Mouse (Mus musculus) cortical plate, adult 2 months (tissue): ENCODE results near the gene Chrne. TPM values are rescaled to one million over a fixed set of nuclear protein-coding genes. Genes with fewer than 3 reads are reported as not detected.
A peak's percentile ranks its signal among the peaks of the same experiment; 100 is the strongest.

Experiments
- H3K27ac ChIP-seq: fragments of 200-500 bp; 2 replicates; pipeline ENCODE4 v1.5.1; 2012; ENCODE audit warnings: low read length, control low read depth, inconsistent platforms; ENCODE audit not compliant: insufficient read depth
- H3K4me1 ChIP-seq: fragments of 200-500 bp; 2 replicates; pipeline ENCODE4 v1.6.1; 2011; ENCODE audit warnings: low read length; ENCODE audit not compliant: control insufficient read depth, insufficient read depth
- H3K4me3 ChIP-seq: fragments of 200-500 bp; 2 replicates; pipeline ENCODE4 v1.5.1; 2011; ENCODE audit warnings: mild to moderate bottlenecking, low read length, control low read depth; ENCODE audit not compliant: insufficient read depth
- CTCF ChIP-seq: fragments of 200-500 bp; IDR thresholded peaks from 2 replicates; pipeline ENCODE4 v1.5.1; 2011; ENCODE audit warnings: mild to moderate bottlenecking, control low read depth, low read length; ENCODE audit not compliant: insufficient read depth; ENCODE audit errors: extremely low read depth
- POLR2A ChIP-seq: fragments of 200-500 bp; IDR thresholded peaks from 2 replicates; pipeline ENCODE4 v1.6.1; 2011; ENCODE audit warnings: mild to moderate bottlenecking, low read length, control low read depth; ENCODE audit not compliant: insufficient read depth; ENCODE audit errors: extremely low read depth
- polyA plus RNA-seq: library from polyadenylated mRNA; depleted of rRNA; stranded (reverse); fragments of >200 nt; gene quantifications from 2 replicates; pipeline ENCODE4 v1.2.3, GENCODE M21; 2012

Gene Chrne
- polyA plus RNA-seq, 1 experiment: 0.27 TPM

DNA sequence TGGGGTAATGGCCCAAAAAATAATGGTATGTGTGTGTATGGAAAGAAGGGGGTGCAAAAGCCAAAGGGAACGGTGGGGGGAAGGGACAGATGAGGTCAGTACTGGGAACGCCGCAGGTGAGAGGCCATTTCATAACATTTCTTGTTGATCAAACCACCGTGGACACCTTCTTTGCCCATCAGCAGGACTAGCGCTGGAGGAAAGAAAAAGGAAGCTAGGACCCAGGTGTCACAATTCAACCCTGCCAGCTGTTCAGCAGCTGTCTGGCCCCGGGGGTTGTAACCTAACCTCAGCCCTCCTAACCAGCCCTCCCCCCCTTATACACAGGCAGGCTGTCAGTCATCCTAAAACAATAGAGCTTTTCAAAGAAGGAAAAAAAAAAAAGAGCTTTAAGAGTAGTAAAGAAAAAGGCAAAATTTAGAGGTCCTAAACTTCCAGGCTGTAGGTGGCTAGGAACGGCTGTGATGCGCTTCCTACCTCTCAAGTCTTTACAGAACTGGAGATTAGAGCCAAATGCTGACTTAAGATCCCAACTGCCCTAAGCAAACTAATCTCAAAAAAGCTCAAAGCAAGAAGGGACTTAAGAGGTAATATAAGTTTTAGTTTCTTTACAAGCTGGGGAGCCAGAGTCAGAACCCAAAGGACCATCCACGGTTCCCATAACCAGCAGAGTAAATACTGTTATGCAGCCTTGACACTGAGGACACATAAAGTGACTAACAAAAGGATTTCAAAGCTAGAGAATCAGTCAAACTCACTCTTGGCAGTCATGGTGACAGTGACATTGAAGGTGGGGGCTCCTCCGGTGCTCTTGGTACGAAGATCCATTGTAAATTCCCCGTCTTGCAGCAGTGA is 33.2 kb upstream of the Chrne start:
- Histone ChIP-seq H3K4me3 (peak overlapping the region; percentile 100; the same call in 1 of the 2 replicates), H3K27ac (no peak overlapping the region), H3K4me1 (peaks cover 3% of the 10 kb centered on the region; the same call in 1 of the 2 replicates)
- TF ChIP-seq POLR2A (no peak), CTCF (no peak)

DNA sequence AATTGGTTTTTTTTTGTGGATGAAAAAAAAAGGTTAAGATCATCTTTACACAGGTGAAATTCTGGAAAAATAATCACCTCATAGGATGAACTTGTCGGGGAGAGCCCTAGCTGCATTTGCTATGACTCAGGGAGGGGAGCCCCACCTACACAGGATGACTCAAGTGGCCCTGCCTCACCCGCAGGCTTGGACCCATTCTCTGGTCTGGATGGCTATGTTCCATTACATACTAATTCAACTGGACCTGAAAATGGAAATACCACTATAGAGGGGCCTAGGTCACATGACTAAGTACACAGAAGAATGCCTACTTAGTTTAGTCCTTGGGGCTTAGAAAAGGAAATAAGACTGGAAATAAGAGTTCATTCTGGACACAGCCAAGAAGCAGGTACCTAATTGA is 32.4 kb upstream of the Chrne start:
- Histone ChIP-seq H3K27ac (no peak overlapping the region), H3K4me1 (peaks cover 3% of the 10 kb centered on the region; the same call in 1 of the 2 replicates), H3K4me3 (no peak overlapping the region)
- no peak for TF ChIP-seq POLR2A

- H3K27ac ChIP-seq: no peak overlapping the region
- no peak overlapping the region for H3K4me3 ChIP-seq
- TF ChIP-seq CTCF (no peak), POLR2A (no peak)
- peaks cover 6% of the 10 kb centered on the region for H3K4me1 ChIP-seq
Measured at GRCm38 (mm10) chr11:70650322-70651175, 31.5 kb upstream of the Chrne start.

DNA sequence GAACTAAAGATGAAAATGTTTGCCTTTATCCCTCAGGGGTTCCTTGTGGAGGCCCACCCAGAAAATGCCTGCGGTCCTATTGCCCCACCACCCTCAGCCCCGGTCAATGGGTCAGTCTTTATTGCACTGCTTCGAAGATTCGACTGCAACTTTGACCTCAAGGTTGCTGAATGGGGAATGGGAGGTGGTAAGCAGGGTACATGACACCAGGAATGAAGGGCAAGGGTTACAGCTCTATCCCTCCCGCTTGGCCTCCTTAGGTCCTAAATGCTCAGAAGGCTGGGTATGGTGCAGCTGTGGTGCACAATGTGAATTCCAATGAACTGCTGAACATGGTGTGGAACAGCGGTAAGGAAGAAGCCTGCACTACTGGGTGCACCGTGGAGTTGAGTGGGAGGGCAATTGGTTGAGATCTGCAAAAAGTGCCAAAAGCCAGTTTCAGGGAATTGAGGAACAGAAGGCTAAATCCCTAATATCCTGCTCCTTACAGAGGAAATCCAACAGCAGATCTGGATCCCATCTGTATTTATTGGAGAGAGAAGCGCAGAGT is 30.2 kb upstream of the Chrne start:
- no peak overlapping the region for H3K4me3 ChIP-seq
- H3K4me1 ChIP-seq: peaks cover 6% of the 10 kb centered on the region
- no peak overlapping the region for H3K27ac ChIP-seq
- TF ChIP-seq CTCF (no peak), POLR2A (no peak)

DNA sequence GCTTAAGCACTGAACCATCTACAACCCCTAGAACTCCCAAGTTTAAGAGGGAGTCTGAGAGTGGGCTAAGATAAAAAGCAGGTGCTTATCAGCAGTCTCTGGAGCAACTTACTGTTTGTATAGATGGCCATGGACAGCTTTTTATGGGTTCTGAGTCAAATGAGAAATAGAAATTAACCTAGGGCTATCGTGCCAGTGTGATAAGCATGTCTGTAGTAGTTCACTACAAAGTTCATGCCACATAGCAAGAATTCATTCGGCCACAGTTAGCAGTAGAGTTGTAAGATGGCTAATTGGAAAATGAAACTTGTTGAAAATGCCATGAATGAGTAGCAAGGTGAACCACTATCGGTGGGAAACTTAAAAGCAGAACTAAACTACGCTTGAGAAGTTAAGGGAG is 29.5 kb upstream of the Chrne start:
- H3K27ac ChIP-seq: no peak overlapping the region
- H3K4me1 ChIP-seq: peaks cover 6% of the 10 kb centered on the region
- TF ChIP-seq POLR2A: no peak
- TF ChIP-seq CTCF: no peak
- H3K4me3 ChIP-seq: peak overlapping the region; percentile 74; the same call in 1 of the 2 replicates

GRCm38 (mm10) chr11:70647716-70648420 is 28.9 kb upstream of the Chrne start:
- TF ChIP-seq CTCF (no peak), POLR2A (no peak)
- Histone ChIP-seq H3K4me1 (peaks cover 6% of the 10 kb centered on the region), H3K4me3 (peak overlapping the region; percentile 74), H3K27ac (peak overlapping the region; percentile 74)

DNA sequence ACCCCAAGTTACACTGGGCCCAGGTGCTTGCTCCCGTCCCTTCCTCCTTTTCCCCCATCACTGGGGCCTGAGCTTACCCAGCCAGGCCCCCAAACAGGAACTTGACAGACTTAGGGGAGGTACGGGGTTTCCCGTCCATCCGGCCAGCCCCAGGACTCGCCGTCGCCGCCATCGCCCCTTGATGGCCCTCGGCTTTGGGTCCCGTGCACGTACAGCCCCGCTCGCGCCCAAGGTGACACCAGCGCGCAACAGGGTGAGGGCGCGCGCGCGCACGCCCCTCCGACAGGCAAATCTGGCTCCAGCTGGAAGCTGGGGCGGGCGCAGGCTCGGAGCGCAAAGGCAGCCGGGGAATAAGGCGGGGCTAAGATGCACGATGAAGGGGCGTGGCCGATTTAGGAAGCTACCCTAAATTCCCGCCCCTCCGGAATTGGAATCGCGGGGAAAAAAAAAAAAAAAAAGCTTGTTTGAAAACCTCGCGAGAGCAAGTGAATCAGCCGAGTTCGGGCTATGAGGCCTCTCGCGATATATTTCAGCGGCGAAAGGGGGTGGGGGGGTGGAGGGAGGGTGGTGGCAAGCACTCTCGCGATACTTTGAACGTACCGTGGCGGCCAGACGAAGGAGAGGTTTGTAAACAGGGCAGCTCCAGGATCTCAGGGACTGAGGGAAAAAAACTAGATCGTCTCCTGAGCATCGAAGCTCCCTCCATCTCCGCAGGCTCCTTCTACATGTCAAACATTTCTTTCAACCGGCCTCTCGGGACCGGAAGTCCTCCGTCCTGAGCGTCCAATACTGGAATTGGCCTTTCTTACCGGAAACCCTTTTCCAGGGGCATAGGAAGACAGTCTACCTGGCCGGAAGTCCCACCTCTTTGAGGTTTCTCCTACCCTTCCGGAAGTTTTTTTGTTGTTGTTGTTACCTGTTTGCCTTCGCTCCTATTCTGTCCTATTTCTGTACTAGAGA is 28.0 kb upstream of the Chrne start, which contains the start of the genes Rnf167 and Slc25a11:
Gene Rnf167, plus strand, starts transcription at position 545 of the 960 bp plus-strand sequence.
Gene Slc25a11, minus strand, starts transcription at position 789 of the 960 bp plus-strand sequence.
- no peak for TF ChIP-seq CTCF
- TF ChIP-seq POLR2A: peak; percentile 66; the same call in 1 of the 2 replicates

GRCm38 (mm10) chr11:70646259-70646555 is 27.2 kb upstream of the Chrne start:
- Histone ChIP-seq H3K4me1 (peaks cover 5% of the 10 kb centered on the region), H3K4me3 (peak overlapping the region; percentile 74), H3K27ac (peak overlapping the region; percentile 94; the same call in 1 of the 2 replicates)
- no peak for TF ChIP-seq CTCF
- TF ChIP-seq POLR2A: no peak

More for the DNA sequence above, 28.0 kb upstream of the Chrne start, which contains the start of the genes Rnf167 and Slc25a11:
- Histone ChIP-seq H3K27ac (peak within 1 kb of the TSS; percentile 94), H3K4me3 (peak within 1 kb of the TSS; percentile 74), H3K4me1 (peaks cover 5% of the 10 kb centered on the region)
